Mouse (Mus musculus) frontal cortex, postnatal 25 days (tissue): Measurements from ENCODE around the gene Arhgap19.

Source experiments
- DNase-seq, 2 experiments: peaks; one replicate each; pipeline ENCODE4 v3.0.0; 2022; ENCODE audit warnings: low spot score in 2 of 2

The Arhgap19 gene

DNA sequence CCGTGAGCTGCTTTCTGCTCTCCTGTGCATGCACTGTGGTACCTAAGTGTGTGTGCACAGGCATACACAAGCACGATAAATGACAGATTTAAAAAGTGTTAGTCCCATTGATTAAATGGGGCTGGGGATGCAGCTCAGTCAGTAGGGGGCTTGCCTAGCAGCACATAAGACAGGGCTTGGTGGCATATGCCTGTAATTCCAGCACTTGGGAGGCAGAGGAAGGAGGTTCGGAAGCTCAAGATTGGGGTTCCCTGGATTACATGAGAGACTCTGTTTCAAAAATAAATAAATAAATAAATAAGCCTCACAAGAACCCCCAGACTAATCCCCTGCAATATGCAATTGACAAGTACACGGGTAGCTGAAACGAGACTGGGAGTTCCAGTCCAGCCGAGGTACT is 1.4 kb downstream of the Arhgap19 start:
- DNase-seq: no peak

DNA sequence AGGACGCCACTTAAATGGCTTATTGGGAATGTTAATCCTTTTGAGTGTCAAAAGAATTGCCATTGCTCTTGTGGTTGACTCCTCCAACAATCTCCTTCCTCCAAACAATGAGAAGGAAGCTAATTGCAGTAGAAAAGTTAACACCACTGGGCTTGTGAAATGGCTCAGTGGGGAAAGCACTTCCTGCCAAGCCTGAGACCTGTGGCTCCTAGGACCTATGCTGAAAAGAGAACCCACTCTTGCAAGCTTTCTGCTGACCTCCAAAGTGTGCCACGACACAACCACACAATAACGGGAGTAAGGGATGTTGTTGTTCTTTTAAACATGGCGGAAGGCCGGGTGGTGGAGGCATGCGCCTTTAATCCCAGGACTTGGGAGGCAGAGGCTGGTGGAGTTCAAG is 4.3 kb downstream of the Arhgap19 start:
- no peak for DNase-seq

DNA sequence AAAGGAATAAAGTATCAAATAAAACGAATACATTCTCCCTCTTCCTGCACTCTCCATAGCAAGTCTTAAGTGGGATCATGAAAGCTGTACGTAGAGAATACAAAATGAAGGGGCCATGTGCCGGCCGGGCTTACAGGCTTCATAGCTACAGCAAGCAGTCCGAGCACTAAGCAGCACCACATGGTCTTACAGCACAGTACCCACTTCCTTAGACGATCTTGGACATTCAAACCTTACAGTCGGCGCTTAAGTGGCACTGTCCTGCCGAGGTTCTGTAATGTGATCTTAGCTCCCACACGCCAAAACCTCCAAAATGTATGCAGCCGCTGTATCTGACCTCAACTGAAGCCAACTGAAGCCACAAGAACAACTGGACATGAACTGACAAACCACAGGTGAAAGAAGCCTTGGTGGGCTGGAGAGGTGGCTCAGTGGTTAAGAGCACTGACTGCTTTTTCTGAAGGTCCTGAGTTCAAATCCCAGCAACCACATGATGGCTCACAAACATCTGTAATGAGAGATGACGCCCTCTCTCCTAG is 5.0 kb downstream of the Arhgap19 start:
- DNase-seq: no peak

DNA sequence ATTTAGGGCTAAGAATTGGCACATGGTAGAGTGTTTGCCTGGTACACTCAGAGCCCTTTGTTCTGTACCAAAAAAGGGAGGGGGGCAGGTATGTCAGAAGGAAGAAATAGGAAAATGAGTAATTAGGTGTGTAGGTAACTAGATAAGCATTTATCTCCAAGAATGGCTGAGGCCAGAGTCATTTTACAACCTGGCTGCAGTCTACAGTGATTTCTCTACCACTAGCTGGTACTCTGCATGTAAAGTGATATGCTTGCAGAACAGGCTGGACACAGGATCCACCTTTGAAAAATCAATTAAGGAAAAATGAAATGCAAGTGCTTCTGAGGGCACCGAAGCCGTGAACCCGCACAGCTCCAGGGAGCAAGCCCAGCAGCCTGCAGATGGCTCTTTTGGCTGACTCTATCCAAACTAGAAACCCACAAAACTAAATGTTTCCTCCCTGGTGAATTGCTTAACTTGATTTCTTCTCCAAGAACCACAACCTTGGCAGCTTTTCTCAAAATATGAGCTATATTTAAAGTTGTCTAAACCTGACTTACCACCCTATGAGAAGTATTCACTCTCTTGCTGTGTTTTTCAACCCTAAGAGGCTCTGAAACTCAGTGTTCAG is 5.6 kb downstream of the Arhgap19 start:
- no peak for DNase-seq

DNA sequence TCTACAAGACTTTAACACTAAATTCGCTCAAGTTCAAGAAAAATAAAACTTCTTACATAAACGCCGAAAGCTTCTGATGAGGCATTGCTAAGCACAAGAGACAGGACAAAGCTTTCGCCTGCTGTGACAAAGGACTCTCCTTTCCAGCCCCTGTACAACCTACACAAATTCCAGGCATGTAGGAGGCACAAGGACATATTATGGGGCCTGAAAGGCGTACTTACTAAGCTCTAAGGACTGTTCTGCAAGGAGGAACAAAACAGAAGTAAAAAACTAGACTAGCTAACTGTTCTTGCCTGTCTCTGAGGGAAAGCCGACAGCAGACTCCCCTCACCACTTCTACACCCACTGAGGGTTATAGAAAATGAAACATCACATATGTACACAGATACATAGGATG is 6.9 kb downstream of the Arhgap19 start:
- DNase-seq: no peak

DNA sequence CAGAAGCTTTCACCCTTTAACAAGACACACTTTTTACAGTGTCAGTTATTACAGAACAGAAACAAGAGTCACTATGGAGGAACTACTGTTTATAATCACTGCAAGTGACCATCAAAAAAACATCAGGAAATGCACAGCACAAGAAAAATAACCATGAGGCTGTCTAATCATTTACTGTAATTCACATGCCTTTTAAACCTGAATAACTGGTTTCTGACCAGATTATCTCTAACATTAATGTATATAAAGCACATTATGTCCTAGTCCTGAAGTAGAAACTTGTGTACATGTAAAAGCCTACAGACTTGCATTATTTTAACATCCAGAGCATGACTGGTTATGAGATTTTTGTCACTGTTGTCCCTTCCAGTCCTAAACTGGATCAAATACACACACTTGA is 7.8 kb downstream of the Arhgap19 start:
- DNase-seq: no peak

DNA sequence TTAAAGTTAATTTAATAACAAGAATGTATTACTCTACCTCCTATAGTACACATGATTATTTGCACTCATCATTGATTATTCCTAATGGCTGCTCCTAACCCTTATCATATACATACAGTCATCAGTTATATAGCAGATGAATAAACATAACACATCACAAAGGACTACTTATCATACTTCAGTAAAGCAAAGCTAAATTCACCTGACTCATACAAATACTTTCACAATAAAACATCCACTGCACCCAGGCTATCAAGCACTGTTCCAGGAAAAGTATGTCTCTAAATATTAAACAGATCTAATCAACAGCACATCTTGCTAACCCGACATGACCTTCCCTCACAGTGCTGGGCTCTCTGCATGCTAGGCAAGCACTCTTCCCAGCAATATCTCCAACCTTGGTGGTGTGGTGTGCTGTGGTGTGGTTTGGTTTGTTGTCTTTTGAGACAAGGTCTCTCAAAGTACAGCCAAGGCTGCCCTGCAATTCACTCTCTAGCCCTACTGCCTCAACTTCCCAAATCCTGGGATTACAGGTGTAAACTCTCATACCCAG is 8.8 kb downstream of the Arhgap19 start:
- DNase-seq: no peak

DNA sequence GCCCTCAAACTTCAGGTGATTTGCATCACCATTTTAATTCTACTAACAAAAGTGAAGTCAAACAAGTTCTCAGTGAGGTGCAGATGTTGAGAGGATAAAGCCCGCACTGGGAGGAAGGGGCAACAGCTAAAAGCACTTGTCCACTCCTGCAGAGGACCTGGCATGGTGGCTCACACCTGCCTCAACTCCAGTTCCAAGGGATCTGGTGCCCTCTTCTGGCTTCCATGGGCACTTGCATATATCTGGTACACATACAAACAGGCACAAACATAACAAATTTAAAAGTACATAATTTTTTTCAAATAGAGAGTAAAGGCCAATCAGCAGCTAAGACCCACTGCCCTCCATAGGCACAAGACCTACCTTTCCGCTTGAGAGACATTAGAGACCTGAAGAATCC is 10.5 kb downstream of the Arhgap19 start:
- no peak for DNase-seq

DNA sequence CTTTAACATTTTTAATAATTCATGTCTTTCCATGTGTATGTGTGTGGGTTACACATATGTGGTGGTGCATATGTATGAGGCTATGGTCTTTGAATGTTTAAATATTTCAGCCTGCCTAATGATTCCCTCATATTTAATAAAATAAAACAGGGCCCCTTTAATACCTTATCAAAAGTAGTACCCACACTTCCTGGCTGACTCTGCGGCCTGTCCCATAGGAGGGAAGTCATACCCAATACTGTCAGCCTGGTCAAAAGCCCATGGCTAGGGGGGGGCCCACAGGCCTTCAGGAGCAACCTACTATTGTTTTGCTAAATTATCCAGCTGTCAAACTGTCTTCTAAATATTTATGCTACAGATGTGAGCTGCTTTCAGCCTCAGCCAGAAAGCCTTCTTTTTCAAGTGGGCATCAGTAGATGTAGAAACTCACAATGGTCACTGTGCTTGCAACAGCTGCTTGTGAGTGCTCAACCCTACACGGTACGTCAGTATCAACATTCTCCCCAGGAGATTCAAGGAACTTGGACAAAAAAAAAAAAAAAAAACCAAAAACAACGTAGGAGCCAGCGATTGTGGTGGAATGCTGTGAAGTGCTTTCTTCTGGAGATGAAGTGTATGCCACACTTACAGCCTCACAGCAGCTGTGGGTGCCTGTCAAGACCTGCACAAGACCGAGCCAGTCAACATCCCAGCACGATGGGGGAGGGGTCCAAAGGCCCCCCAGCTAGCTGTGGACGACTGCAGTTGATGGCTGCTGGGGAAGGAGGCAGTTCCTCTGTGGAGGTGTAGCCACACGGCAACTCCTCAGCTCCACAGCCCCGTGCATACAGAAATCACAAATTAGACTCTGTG is 12.5 kb downstream of the Arhgap19 start:
- no peak for DNase-seq

DNA sequence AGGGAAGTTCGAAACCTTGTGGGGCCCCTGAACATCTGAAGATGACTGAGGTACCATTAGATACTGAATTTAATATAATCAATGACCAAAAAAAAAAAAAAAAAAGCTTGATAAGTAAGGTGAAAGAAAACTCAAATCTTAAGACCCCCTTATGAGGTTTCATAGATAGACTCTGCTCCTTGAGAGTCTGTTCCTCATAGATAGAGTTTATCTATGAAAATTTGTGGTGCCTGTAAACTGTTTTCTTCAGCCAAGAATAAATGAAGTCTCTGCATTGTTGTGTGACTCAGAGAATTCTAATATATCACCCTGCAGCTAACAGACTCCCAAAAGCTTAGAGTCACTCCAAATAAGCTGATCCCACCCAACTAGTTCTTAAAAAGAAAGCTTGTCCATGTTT is 15.0 kb downstream of the Arhgap19 start:
- no peak for DNase-seq

DNA sequence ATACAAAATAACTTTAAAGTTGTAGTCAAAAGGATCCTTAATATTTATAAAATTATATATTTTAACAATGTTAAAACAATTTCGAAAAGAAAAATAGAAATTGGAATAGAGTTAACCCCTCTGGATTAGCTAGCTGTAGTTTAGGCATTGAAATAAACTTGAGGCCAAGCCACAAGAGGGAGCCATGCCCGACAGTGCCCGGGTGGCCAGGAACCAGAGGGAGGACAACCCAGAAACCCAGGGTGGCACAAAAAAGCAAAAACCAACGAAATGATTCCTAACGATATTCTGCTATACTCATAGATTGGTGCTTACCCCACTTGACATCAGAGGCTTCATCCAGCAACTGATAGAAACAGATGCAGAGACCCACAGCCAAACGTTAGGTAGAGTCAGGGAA is 24.3 kb downstream of the Arhgap19 start:
- no peak for DNase-seq

DNA sequence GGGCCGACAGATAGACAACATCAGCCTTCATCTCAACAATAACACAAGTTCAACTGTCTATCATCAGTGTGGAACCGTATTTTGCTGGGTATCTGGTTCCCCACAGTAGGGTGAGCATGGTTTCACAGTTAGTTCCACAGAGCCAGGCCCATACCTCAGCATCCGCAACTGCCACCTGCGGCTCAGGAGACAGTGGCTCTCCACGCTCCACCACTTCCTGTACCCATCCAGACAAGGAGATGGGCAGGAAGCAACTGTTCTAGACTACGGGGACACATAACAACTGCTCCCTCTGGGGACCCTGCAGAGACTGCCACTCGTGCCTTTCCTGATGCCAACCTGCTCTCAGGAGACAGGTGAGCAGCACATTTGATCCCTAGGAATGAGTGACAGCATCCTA is 33.1 kb downstream of the Arhgap19 start:
- no peak for DNase-seq

DNA sequence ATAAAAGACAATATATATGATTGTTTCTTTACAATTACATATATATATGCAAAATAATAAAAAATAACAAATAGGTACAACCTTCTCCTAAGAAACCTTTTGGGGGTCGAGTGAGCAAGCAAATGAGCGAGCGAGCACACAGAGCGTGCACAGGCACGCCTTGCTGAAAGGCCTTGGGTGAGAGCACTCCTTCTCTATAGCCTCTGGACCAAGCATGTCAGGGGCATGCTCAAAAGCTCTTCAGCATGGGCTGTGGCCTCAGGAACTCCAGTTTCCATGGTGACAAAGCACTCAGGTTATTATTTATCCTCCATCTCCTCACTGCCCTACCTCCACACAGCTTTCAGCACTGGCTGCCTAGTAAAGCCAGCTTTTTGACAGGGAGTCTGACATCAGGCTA is 35.2 kb downstream of the Arhgap19 start:
- no peak for DNase-seq

DNA sequence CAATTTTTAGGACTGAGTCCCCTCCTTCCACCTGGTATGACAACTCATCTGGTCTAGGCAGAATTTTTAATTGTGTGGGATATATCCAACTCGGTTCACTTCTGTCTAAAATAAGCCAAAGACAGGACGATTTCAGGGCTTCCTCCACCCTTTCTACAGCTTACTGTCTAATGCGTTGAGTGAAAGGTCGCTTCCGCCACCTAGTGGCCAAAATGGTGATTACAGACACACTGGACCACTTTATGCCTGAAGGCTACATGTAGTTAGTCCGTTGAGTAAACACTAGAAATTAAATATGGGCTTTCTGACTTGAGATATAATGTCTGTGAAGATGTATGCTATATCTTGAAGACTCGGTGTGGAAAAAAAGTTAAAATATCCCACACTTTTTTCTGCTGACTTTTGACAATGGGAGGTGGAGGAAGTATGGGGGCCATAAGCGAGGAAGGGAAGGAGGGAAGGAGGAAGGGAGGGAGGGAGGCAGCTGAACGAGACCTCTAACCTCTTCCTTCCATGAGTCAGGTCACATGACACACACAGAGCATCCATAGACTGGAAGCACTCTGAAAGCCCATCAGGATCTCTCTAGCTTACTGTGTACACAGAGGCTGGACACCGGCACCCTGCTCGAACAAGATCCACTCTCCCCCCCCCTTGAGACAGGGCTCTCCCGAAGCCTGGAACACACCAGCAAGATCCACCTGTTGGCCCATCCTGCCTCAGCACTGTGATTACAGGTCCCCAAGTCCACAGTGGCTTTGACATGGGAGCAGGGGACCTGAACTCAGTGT is 37.8 kb downstream of the Arhgap19 start:
- peak; percentile 93 to 97 for DNase-seq

DNA sequence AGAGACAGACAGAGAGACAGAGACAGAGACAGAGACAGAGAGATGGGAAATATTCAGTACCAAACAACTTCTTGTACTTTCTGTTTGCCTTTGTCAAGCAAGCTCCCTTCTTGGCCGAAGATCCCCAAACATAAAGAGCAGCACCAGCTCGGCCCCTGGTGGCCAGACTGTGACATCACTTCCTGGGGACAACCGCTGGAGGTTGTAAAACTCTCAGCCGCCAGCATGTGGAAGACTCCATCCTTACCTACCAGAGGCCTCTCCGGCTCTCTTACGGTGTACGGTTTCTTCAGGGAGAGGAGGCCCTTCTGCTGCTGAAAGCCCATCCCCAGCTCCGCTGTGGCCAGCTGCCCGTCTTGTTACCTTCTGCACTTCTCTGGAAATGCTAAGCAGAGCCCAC is 40.3 kb downstream of the Arhgap19 start:
- no peak for DNase-seq

DNA sequence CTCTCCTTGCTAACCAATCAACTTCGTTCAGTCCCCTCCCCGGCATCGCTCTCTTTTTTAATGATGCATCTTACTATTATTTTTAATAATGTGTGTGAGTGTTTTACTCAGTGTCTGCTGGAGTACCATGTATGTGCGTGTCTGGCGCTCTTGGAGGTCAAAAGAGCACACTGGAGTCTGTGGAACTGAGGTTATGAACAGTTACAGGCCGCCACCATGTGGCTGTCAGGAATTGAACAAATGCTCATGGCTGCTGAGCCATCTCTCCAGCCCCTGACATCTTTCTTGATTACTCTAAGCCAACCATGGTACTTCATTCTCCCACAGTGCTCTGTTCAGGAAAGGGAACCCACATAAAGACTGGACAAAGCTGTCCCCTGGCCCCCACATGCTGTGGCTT is 42.1 kb downstream of the Arhgap19 start:
- no peak for DNase-seq

DNA sequence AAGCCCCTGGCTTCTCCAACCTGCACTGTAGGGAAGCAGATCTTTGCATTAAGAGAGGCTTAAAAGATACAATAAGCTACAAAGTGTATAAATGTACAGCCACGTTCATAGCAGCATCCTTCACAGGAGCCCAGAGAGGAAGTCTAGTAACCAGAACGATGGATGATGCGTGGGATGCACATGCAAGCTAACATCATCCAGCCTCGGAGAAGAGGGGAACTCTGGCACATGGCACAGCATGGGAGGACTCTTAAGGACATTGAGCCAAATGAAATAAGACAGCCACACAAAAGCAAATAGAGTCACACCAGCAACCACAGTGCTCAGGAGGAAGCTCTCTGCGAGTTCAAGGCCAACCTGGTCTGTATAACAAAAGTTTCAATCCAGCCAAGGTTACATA is 42.6 kb downstream of the Arhgap19 start:
- DNase-seq: no peak

DNA sequence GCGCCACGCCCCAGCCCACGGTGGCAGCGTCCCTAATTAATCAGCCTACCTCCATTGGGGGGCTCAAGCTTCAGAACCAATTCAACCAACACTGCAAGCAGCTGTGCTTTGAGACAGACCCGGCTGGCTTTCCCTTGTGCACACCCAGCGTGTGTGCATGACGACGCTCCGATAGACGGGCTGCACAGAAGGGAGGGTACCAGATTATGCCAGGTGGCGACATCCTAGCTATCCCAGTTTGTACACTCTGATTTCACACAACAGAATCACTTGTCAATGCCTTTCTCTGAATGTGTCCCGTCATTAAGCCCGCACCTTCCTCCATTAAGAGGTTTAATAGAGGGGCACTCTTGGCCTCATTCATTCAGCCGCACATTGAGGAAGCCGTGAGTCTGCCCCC is 47.1 kb downstream of the Arhgap19 start:
- no peak for DNase-seq

DNA sequence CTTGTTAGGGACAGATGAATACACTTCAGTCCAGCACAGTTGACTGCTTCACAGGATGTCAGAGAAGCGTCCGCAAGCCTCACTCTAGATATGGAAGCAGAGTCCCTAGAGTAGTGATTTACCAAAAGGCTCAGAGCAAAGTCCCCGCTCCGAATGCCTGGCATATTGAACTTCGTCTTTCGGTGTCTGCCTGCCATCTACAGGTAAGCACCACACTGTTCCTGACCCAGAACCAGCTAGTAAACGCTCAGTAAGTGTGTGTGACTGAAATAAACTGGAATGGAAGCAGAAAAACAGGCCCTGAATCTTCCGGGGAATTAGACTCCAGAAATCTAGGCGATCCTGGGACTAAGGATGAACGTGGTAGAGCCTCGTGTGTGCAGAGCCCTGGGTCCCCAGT is 49.9 kb downstream of the Arhgap19 start:
- DNase-seq: no peak

DNA sequence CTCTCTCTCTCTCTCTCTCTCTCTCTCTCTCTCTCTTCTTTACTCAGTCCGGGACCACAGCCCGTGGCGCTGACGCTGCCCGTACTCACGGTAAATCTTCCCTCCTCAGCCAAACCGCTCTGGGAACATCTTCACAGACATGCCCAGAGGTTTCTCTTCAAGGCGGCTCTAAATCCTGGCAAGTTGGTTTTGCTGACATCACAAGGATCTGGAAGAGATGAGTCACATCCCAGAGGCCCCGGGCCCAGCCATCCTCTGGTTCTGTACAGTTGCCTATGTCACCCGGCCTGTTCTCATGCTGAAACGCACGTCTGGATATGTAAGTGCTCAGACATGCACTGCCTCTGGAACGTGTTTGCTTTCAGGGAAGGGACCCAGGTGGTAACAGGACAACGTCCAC is 54.4 kb downstream of the Arhgap19 start:
- no peak for DNase-seq

DNA sequence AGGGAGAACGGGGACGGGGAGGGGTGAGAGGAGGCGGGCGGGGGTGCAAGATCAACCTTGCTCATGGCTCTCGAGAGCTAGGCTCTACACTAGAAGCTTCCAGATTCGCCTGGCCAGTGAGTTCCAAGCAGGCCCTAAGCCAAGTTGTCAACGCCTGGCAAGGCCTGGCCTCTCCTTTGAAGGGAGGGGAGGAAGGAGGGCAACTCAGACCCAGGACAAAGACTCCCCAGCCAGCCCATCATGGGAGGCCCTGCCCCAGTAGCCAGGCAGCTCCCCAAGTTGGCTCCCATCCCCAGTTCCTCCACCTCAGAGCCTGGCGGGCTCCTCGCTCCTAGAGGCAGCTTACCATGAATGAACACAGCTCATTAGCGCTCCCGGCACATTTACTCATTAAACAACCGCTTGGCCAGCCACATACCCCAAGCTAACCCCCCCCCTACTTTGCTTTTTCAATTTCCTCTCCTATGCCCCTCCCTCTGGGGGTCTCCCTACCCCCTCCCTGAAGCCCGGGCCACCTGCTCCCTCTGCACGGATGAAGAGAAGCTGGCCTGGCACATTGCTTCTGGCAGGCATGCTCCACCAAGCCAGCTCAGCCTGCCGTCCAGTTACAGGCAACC is 55.8 kb downstream of the Arhgap19 start:
- no peak for DNase-seq

DNA sequence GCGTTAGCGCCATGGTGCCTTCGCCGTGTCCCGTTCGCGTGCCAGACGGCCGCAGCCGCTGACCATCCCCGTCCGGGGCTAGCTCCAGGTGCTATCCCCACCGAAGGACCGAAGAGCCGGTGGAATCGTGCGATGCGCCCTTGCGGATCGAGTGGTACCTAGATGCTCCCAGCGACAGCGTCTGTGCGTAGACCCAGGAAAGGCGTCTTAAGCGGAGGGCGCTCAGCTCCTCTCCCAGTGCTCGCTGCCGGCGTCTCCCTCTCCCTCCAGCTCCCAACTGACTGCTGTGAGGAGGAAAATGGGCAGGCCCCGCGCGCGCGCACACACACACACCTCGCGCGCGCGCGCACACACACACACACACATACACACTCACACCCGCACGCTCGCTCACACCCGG is 58.5 kb downstream of the Arhgap19 start, which contains the start of gene Slit1:
Gene Slit1, minus strand, starts transcription at position 270 of the 400 bp plus-strand sequence.
- peak; percentile 35 to 53 for DNase-seq
